Mouse (Mus musculus): ENCODE data around the gene Hist1h2bk.

Hist1h2bk gene

DNA sequence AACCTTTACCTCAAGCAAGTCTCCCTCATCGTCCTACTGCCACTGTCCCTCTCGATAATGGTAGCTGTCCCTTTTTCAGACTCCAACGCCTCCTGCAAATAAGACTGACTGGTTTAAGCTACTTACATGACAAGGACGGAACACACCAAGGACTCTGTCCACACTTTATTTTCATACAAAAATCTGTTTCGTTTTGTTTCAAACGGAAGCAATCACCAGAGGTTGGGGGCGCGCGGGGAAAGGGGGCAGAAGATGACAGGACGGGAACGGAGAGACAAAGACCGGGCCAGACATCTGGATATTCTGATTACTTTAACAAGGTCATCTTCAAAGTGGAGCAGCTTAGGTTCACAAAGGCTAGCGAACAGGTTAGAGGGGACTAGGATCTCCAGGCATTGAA, 22.0 kb upstream of the Hist1h2bk start:
- in situ Hi-C loops (cut with MboI; ENCODE audit: unreplicated experiment in 2 of 2), result no loop called here

DNA sequence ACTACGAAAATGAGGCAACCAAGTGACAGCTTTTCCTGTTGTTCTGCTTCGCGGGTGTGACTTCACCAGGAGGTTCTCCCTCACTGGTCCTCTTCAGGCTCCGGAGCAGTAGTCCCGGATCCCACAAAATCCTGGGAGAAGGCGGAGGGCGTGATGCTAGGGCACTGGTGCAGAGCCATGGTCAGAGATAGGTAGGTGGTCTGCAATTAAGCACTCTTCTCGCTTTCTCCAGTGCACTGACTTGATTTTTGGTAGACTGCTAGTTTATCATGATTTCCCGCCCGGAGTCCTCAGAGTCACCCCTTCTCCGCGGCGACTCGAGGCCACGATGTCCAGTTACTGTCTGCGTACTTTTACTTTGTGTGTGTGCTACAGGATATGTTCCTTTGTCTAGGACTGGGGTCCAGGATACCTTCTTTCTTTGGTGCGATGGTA, 21.2 kb upstream of the Hist1h2bk start:
- in situ Hi-C loops (cut with MboI; ENCODE audit: unreplicated experiment in 2 of 2), result no loop called here

DNA sequence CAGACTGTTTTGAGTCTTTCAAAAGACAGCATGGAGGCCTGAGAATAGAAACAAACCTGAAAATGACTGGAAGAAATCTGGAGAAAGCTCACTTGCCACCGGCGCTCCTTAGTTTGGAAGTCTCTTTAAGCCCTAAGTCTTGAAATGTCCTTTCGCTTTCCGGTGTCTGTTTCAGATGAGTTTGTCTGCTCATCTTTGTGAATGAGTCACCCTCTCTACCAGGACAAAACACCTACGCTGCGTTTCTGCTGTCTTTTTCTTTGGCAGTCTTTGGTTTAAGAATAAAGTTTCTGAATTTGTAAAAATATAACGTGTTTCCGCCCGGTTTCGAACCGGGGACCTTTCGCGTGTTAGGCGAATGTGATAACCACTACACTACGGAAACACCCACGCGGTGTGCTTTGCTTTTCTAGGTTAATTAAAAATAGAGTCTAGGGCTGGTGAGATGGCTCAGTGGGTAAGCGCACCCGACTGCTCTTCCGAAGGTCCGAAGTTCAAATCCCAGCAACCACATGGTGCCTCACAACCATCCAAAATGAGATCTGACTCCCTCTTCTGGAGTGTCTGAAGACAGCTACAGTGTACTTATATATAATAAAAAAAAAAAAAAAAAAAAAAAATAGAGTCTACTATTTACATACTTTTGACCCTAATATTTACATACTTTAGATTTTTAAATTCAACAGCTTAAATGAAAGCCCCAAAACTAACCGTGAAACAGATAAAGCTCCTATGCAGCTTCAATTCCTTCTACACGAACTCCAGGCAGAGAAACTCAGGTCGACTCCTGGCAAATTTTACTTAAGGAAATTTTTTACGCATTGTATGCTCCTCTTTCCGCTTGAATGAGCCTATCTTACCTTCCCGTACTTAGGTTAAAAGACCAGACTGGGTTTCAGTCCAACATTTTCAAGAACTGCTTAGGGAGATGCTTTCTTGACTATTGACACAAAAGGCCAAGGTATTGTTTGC, 19.9 kb upstream of the Hist1h2bk start:
- in situ Hi-C loops (cut with MboI; ENCODE audit: unreplicated experiment in 2 of 2), result no loop called here

DNA sequence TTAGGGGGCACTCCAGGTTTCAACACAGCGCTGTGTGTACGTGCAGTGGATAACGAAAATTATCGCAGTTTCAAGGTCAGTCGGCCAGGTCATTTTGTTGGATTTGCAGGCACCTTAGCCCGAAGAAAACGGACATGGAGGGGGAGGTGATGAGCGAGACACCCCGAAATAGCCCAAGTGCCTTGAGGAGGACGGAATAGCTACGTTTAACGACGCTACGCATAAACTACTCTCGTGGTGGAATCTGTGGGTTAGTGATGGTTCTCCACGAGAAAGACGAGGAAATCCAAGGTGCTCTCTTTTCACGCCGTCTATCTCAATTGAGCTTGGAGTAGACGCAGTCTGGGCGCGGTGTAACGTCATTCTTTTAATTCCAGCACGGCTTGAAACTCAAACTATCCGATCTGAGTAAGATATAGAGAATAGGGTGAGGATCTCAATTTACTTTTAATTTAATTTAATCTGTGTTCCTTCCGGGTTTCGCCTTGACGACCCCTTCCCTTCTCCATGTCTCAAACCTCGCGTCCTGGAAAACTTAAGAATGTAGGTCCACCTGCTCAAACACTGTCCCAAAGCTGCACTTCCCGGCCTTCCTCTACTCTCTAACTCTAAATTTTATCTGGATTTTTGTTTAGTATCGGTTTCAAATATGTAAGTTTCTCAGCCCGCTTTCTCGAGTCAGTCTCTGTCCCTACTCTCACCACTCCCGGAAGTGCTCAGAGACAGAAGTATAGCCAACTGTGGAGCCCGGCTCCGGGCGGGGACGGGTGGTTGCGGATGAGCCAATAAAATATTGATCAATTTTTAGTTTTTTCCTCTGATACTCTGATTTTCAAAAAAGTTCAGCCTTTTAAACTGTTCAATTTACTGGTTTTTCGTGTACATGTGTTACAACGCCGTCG, 15.5 kb upstream of the Hist1h2bk start:
- in situ Hi-C loops (cut with MboI; ENCODE audit: unreplicated experiment in 2 of 2), result loop anchor here (5.0 to 10.0 kb wide), 10 partner anchors 48 to 1497 kb away; partner anchors contain the start of genes Abt1 (in 1 of the 2) and Trim27 (in 1 of the 2)

DNA sequence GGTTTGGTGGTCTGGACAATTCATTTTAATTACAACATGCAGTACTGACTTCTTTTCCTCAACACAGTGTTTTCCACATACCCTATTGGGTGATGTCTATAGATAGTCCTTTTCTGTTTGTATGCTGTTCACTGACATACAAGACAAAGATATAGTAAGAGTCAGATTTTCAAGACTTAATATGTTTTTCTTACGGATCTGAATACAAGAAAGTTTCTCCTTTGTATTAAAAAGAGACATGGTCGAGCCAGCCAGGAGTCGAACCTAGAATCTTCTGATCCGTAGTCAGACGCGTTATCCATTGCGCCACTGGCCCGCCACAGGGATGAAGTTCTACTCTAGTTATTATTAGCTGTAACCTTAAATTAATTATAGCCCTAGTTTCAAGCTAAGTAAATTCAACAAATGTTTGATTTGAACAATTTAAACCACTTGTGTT, 14.8 kb upstream of the Hist1h2bk start:
- in situ Hi-C loops (cut with MboI; ENCODE audit: unreplicated experiment in 2 of 2), result loop anchor here (5.0 to 10.0 kb wide), 10 partner anchors 49 to 1496 kb away; partner anchors contain the start of genes Abt1 (in 1 of the 2) and Trim27 (in 1 of the 2)

DNA sequence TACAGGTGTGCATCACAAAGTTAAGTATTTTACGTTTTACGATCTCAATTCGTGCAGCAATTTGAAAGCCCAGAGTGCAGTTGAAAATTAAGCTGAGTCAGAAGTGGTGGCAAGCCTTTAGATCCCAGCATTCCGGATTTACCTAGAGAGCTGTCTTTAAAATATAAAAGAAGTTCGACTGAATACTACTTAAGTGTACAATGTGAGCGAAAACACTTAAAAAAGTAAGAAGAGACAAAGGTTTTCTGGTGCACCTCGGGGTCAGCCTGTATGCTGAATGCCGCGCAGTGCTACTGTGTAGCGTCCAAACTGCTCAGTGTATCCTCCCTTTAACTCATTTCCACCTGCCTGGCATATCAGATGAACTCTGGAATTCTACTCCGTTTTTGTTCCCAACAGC, 14.1 kb upstream of the Hist1h2bk start:
- in situ Hi-C loops (cut with MboI; ENCODE audit: unreplicated experiment in 2 of 2), result loop anchor here (5.0 to 10.0 kb wide), 10 partner anchors 49 to 1496 kb away; partner anchors contain the start of genes Abt1 (in 1 of the 2) and Trim27 (in 1 of the 2)

DNA sequence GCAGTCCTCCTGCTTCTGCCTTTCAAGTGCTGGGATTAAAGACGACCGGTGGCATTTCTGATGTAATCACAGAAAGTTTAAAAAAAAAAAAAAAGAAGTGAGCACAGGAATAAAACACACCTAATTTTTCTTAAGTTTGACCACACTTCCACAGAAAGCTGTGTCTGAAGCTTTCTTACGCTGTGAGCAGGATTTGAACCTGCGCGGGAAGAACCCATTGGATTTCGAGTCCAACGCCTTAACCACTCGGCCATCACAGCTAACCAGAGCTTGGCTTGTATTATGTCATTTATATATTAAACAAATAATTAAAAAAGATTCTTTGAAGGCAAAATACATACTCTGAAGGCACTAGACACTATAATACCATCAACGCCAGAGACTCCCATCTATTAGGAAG, 13.4 kb upstream of the Hist1h2bk start:
- in situ Hi-C loops (cut with MboI; ENCODE audit: unreplicated experiment in 2 of 2), result loop anchor here (5.0 to 10.0 kb wide), 10 partner anchors 50 to 1495 kb away; partner anchors contain the start of genes Abt1 (in 1 of the 2) and Trim27 (in 1 of the 2)

DNA sequence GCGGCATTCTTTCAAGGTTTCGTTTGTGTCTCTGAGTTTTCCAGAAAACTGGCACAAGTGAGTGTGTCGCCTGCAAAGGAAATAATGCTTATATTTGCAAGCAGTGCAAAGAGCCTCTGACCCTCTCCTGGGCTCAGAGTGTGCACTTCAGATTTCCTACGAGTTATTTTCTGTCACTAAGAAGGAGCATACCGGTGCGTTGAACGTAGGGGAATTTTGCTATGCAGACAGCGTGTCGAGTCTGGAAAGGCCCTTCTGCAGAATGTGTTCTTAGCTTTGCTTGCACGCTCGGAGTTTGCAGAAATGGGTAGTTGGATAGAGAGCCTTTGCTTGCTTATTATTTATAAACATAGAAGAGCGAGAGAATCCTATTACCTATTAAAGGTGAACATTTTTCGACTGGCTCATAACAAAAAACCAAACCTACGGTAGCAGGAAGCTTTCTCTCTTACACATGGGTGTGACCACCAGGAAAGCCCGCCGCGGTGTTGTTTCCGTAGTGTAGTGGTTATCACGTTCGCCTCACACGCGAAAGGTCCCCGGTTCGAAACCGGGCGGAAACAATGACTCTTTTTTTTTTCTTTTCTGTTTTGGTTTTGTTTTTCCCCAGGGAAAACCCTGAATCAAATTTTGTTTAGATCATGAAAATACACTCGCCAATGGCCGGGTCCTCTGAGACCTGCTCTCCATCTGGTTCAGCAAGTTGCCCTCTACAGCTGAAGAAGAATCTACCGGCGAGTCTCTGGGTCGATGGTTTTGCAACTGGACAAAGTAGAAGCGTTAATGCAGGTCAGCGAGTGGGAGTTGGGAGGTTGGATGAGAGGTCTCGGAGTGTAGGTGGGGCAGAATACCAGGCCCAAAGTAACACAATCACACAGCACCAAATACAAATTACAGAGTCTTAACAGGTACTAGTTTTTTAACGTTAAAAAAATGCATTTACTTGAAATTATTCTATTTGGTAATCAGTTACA, 9.3 kb upstream of the Hist1h2bk start:
- in situ Hi-C loops (cut with MboI; ENCODE audit: unreplicated experiment in 2 of 2), result loop anchor here (5.0 to 25.0 kb wide), 8 partner anchors 102 to 1886 kb away; partner anchors contain the start of genes Abt1 (in 1 of the 2), Hist1h1a (in 1 of the 2), Hist1h2ab (in 1 of the 2) and Hist1h3a (in 1 of the 2)

DNA sequence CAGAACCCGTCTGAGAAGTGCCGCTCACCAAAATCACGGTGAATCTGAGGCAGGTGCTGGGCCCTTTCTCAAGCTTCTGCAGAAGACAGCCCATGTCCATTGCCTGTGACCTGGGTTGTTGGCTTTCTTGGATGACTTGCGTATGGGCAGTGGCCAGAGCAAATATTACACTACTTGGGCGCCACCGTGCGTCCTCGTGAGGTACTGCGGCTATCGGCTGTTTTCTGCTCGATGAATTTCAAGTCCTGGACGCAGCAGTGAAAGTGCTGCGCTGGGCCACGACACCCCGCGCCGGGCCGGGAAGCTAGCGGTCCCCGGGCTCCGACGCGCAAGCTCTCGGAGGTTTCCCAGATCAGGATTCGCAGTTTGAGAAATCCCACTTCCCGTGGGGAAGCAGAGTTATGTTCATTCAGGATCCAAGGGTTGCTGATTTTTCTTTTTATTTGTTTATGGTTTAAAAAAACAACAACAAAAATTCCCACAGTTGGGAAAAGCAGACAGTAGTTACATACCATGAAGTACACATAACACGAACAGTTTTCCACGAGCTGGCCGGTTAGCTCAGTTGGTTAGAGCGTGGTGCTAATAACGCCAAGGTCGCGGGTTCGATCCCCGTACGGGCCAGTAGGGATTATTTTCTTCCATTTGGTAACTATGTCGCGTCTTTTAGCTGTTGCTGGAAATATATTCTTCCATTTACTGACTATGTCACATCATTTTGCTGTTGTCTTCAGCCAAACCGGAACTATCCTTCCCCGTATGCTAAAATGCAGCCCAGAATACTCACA, 6.8 kb upstream of the Hist1h2bk start:
- in situ Hi-C loops (cut with MboI; ENCODE audit: unreplicated experiment in 2 of 2), result loop anchor here (5.0 to 25.0 kb wide), 8 partner anchors 104 to 1883 kb away; partner anchors contain the start of genes Abt1 (in 1 of the 2), Hist1h1a (in 1 of the 2), Hist1h2ab (in 1 of the 2) and Hist1h3a (in 1 of the 2)

DNA sequence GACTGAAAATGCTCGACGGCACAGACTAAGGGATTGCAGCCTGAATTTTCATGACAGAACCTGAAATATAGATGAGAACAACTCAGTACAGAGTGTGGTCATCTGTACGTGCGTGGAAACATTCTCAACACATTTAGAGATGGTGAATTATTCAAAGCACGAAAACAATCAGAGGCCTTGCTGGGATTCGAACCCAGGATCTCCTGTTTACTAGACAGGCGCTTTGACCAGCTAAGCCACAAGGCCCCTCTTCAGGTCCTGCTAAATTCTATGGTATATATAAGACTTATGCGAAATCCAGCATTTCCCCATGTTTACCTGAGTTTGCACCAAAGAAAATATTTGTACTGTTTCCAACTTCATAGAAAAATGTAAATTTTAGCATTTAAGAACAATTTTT, 5.7 kb upstream of the Hist1h2bk start:
- in situ Hi-C loops (cut with MboI; ENCODE audit: unreplicated experiment in 2 of 2), result loop anchor here (5.0 to 25.0 kb wide), 11 partner anchors 105 to 1882 kb away; partner anchors contain the start of genes Abt1 (in 1 of the 2), Hist1h1a (in 1 of the 2), Hist1h2ab (in 1 of the 2) and Hist1h2bm (in 1 of the 2)

DNA sequence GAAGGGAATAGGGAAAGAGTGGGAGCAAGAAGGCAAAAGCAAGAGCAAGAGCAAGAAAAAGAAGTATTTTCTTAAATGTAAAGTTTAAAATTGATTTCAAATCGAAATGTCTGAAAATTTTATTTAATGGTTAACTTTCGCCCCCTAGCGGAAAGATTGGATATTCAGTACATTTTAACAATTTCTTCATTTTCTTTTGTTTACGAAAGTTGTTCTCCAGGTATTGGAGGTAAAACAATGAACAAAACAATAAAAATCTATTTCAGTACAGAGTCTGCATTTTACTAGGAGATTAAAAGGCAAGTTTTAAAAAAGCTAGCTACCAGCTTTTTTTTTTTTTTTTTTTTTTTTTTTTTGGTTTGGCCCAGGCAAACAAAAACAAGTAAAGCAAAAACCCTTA, 5.2 kb upstream of the Hist1h2bk start:
- in situ Hi-C loops (cut with MboI; ENCODE audit: unreplicated experiment in 2 of 2), result loop anchor here (5.0 to 25.0 kb wide), 5 partner anchors 206 to 1882 kb away; partner anchors contain the start of genes Hist1h1a (in 1 of the 2), Hist1h2ab (in 1 of the 2), Hist1h2bm (in 1 of the 2) and Hist1h3a (in 1 of the 2)

DNA sequence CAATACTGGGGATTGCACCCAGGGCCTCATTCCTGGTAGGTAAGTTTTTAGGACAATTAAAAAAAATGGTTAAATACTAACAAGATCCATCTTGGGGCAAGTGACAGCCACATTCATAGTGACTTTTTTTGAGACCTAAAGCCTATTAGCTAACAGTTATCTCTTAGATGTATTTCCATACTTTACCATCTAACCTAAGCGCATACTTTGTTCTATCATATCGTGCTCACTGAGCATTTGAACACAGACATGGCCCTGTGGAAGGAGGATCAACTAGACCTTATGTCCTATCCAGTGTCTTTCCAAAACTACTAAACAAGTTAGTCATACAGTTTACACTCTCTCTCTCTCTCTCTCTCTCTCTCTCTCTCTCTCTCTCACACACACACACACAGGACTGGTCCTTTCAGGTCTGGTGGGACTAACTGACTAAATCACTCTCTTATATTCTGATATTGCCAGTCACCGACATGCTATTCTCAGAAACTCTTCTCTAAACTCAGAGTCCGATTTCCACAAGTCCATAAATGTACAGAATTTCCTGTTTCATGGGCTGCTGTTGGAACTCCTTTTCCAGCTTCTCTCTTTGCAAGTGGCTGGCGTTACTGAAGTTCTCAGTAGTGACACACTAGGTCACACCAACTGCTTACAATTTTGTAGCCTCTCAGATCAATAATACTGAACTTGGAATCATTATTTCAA, 1.8 kb upstream of the Hist1h2bk start:
- in situ Hi-C loops (cut with MboI; ENCODE audit: unreplicated experiment in 2 of 2), result loop anchor here (5.0 to 25.0 kb wide), 5 partner anchors 209 to 1878 kb away; partner anchors contain the start of genes Hist1h1a (in 1 of the 2), Hist1h2ab (in 1 of the 2), Hist1h2bm (in 1 of the 2) and Hist1h3a (in 1 of the 2)

DNA sequence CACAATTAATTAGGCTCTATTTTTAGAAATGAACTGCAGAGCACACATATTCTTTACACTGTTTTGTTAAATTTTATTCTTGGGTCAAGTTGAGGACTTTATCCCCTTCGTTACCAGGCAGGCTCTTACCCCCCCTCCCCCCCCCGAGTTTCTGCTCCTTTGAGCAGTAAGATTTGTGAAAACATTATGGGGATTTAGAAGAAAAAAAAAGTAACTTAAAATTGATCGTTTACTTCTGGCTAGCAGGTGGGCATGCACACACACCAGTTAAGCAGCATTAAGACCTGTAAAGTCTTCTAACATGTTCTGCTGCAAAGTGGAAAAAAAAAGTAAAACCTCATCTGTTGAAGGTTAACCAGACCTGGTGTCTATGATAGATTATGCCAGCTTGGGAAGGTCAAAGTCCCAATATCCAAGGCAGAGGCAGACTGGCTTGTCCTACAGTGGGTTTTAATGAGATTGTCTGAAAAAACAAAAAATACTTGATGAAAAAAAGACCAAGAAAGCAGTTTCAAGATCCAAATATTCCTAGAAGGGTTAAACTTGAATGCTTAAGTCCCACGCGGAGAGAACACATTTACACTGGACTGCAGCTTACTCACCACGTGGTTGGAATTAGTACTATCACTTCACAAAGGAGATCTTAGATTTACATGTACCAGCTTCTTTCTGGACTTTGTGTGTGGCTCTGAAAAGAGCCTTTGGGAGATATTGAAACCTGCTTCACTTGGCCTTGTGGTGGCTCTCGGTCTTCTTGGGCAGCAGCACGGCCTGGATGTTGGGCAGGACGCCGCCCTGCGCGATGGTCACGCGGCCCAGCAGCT, 1.0 kb upstream of the Hist1h2bk start:
- in situ Hi-C loops (cut with MboI; ENCODE audit: unreplicated experiment in 2 of 2), result loop anchor here (5.0 to 25.0 kb wide), 6 partner anchors 210 to 1878 kb away; partner anchors contain the start of genes Hist1h1a (in 1 of the 2), Hist1h2ab (in 1 of the 2), Hist1h2bm (in 1 of the 2) and Hist1h3a (in 1 of the 2)

DNA sequence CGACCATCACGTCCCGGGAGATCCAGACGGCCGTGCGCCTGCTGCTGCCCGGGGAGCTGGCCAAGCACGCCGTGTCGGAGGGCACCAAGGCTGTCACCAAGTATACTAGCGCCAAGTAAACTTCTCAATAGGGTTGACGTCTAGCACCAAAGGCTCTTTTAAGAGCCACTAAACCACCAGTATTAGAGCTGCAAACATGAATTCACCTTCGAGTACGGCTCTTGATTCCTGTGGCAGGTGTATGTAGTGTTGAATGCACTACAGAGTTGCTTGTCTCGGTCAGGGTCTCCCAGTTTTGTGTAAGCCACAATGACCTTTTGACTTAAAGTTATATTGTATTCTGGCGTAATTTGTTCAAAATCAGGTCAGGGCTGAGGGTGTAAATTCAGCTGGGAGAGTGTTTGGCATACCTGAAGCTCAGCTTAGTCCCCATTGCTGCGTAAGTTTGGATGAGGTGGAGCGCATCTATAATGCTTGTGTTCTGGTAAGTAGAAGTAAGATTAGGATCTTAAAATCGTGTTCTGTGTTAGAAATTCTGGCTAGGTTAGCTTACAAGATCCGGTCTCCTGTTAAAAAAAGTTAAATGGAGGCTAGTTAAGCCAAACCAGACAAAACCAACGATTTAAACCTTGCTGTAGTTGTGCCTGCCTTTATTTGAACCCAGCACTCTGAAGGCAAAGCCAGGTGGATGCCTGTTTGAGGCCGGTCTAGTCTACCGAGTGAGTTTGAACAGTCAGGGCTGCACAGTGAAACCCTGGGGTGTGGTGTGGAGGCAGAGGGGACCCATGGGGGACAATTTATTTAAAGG, 683 bp downstream of the Hist1h2bk start:
- in situ Hi-C loops (cut with MboI; ENCODE audit: unreplicated experiment in 2 of 2), result loop anchor here (5.0 to 25.0 kb wide), 5 partner anchors 212 to 1876 kb away; partner anchors contain the start of genes Hist1h1a (in 1 of the 2), Hist1h2ab (in 1 of the 2), Hist1h3a (in 1 of the 2) and Hist1h3b (in 1 of the 2)

DNA sequence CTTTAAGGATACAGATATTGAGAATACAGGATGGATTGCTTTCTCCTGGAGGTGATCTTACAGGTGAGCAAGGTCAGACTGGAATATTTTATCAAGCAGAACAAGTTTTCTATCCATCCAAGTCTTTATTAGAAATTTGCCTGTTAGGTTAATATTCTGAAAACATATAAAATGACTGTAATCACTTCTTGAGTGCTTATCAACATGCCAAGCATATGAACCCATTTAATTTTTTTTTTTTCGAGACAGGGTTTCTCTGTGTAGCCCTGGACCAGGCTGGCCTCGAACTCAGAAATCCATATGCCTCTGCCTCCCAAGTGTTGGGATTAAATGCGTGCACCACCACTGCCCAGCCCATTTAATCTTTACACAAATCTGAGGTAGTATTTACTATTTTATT, 1.3 kb downstream of the Hist1h2bk start:
- in situ Hi-C loops (cut with MboI; ENCODE audit: unreplicated experiment in 2 of 2), result loop anchor here (5.0 to 25.0 kb wide), 5 partner anchors 212 to 1875 kb away; partner anchors contain the start of genes Hist1h1a (in 1 of the 2), Hist1h2ab (in 1 of the 2), Hist1h3a (in 1 of the 2) and Hist1h3b (in 1 of the 2)
